15 mouse cellular contexts compared by ENCODE assay signal in genomic region chr7:126621452-126622359, GRCm38 (mm10). TPM values are rescaled to one million over a fixed set of nuclear protein-coding genes. Genes with fewer than 3 reads are reported as not detected.
A peak's percentile ranks its signal among the peaks of the same experiment; 100 is the strongest.
DNase-seq lines count a peak whose midpoint lies in the region; ATAC-seq and TF ChIP-seq lines count a peak whose summit lies in the region.
"Had no signal": no experiment of that assay in that cellular context is flagged by ENCODE, and none has a peak within 500 bp of the region (broad histone marks: within the 10 kb centered on the region; RNA-seq: fewer than 3 reads in every experiment).

No protein-coding gene starts in this region.

- peak; percentile 89 for TF ChIP-seq EP300 in MEL (IDR thresholded peaks at IDR 0.05; ENCODE audit: low read depth in 1 of 2, low read length in 2 of 2)
- TF ChIP-seq EP300 in lung, postnatal 0 days (IDR thresholded peaks at IDR 0.05), result no peak

- H3K27me3 ChIP-seq in MEL (ENCODE audit: control insufficient read depth in 1 of 2, insufficient read depth in 2 of 2, low read length in 2 of 2), result no peaks in the 10 kb centered on the region
- no peaks in the 10 kb centered on the region for H3K27me3 ChIP-seq in lung, postnatal 0 days (replicated peaks; ENCODE audit: insufficient read depth, low read length)
- H3K27me3 ChIP-seq in midbrain, embryonic 15.5 days (replicated peaks), result no peaks in the 10 kb centered on the region
- H3K27me3 ChIP-seq: hindbrain, embryonic 15.5 days had no signal

- H3K9me3 ChIP-seq in MEL (replicated peaks; ENCODE audit: insufficient read depth, low read length), result no peaks in the 10 kb centered on the region
- no peaks in the 10 kb centered on the region for H3K9me3 ChIP-seq in lung, postnatal 0 days (ENCODE audit: low read length)
- H3K9me3 ChIP-seq in midbrain, embryonic 15.5 days, result no peaks in the 10 kb centered on the region
- H3K9me3 ChIP-seq: forebrain, embryonic 10.5 days; hindbrain, embryonic 15.5 days had no signal

- no peak for TF ChIP-seq CTCF in MEL (IDR thresholded peaks at IDR 0.05 in 2 of 3, conservative IDR thresholded peaks at IDR 0.05 in 1 of 3; ENCODE audit: control insufficient read depth in 1 of 3, insufficient read depth in 1 of 3, low read depth in 2 of 3, low read length in 3 of 3, poor library complexity in 1 of 3, severe bottlenecking in 1 of 3)
- TF ChIP-seq CTCF in lung, postnatal 0 days (IDR thresholded peaks at IDR 0.05), result no peak

- peak overlapping the region; percentile 0 to 12; a peak in 2 of 4 replicates for H3K4me3 ChIP-seq in MEL (ENCODE audit: control insufficient read depth in 1 of 2, insufficient read depth in 1 of 2, low read depth in 2 of 2, low read length in 2 of 2)
- H3K4me3 ChIP-seq in lung, postnatal 0 days (ENCODE audit: low read depth, low read length), result no peak overlapping the region
- H3K4me3 ChIP-seq in midbrain, embryonic 15.5 days, result no peak overlapping the region
- H3K4me3 ChIP-seq: forebrain, embryonic 10.5 days; hindbrain, embryonic 15.5 days had no signal

- H3K36me3 ChIP-seq in MEL (ENCODE audit: control insufficient read depth in 1 of 2, insufficient read depth in 2 of 2, low read length in 2 of 2), result peaks cover 0 to 40% of the 10 kb centered on the region in 2 experiments; a peak in 2 of 4 replicates
- H3K36me3 ChIP-seq in lung, postnatal 0 days (ENCODE audit: insufficient read depth, low read length), result no peaks in the 10 kb centered on the region
- H3K36me3 ChIP-seq in midbrain, embryonic 15.5 days (replicated peaks), result no peaks in the 10 kb centered on the region
- H3K36me3 ChIP-seq: forebrain, embryonic 10.5 days; hindbrain, embryonic 15.5 days had no signal

- H3K4me1 ChIP-seq in MEL (ENCODE audit: control insufficient read depth in 1 of 2, insufficient read depth in 2 of 2, low read length in 2 of 2), result peaks cover 23 to 52% of the 10 kb centered on the region in 2 experiments
- peaks cover 7% of the 10 kb centered on the region for H3K4me1 ChIP-seq in lung, postnatal 0 days (ENCODE audit: insufficient read depth, low read depth, low read length)
- H3K4me1 ChIP-seq in midbrain, embryonic 15.5 days, result no peaks in the 10 kb centered on the region
- H3K4me1 ChIP-seq: hindbrain, embryonic 15.5 days had no signal

- peak overlapping the region; percentile 11 for H3K9ac ChIP-seq in MEL (ENCODE audit: control insufficient read depth, low read depth, low read length, poor library complexity, severe bottlenecking)
- no peak overlapping the region for H3K9ac ChIP-seq in lung, postnatal 0 days (replicated peaks; ENCODE audit: low read depth)
- H3K9ac ChIP-seq in midbrain, embryonic 15.5 days, result no peak overlapping the region
- H3K9ac ChIP-seq: hindbrain, embryonic 15.5 days had no signal

- no peaks in the 10 kb centered on the region for H3K79me2 ChIP-seq in MEL (ENCODE audit: control insufficient read depth, insufficient read depth, low read length, poor library complexity)

- TF ChIP-seq RAD21 in MEL (IDR thresholded peaks at IDR 0.05; ENCODE audit: low read depth, low read length), result no peak

- ATAC-seq in hematopoietic stem cell, adult 5-6 weeks (replicated peaks in 1 of 2; ENCODE audit: insufficient read depth in 1 of 2, low FRiP score in 2 of 2, low TSS enrichment in 1 of 2, low read depth in 1 of 2, poor library complexity in 2 of 2, severe bottlenecking in 2 of 2), result peak; percentile 54 to 60
- ATAC-seq in lung, postnatal 0 days, result peak; percentile 29
- no peak for ATAC-seq in midbrain, embryonic 15.5 days (replicated peaks)

- peak overlapping the region; percentile 53 for H3K27ac ChIP-seq in MEL (ENCODE audit: control insufficient read depth, low read depth, low read length)
- H3K27ac ChIP-seq in lung, postnatal 0 days (ENCODE audit: low read length), result peak overlapping the region; percentile 43; the same call in 1 of the 2 replicates
- no peak overlapping the region for H3K27ac ChIP-seq in midbrain, embryonic 15.5 days
- H3K27ac ChIP-seq: forebrain, embryonic 10.5 days; hindbrain, embryonic 15.5 days had no signal

- H3K4me2 ChIP-seq in lung, postnatal 0 days (replicated peaks; ENCODE audit: low read depth, low read length), result no peak overlapping the region
- H3K4me2 ChIP-seq in midbrain, embryonic 15.5 days, result no peak overlapping the region
- H3K4me2 ChIP-seq: hindbrain, embryonic 15.5 days had no signal

- DNase-seq in 3134 (ENCODE audit: extremely low read depth, insufficient read length, low spot score) (peak; percentile 23), MEL (ENCODE audit: low read depth, low spot score) (peak; percentile 86)
- DNase-seq in lung, postnatal 0 days (ENCODE audit: low spot score), result peak; percentile 72
- DNase-seq in spleen, postnatal 10 days (ENCODE audit: low spot score in 2 of 2), result no peak
- no peak for DNase-seq in frontal cortex, postnatal 10 days (ENCODE audit: low spot score in 2 of 2)
- DNase-seq: embryo, embryonic 11 days; retina, postnatal 1 day; thymus, postnatal 25 days had no signal

- no peak for TF ChIP-seq POLR2A in MEL (IDR thresholded peaks at IDR 0.05; ENCODE audit: control insufficient read depth in 1 of 2, insufficient read depth in 1 of 2, low read depth in 1 of 2, low read length in 2 of 2, poor library complexity in 1 of 2)

- 46% methylated on average over 9 of the region's 9 CpGs for WGBS in lung, postnatal 0 days
- 89% methylated on average over 9 of the region's 9 CpGs for WGBS in midbrain, embryonic 15.5 days

TF ChIP-seq in MEL, 35 proteins besides CTCF, POLR2A, EP300 and RAD21:
- TF ChIP-seq TAL1 (IDR thresholded peaks at IDR 0.05; ENCODE audit: low read length) (peak; percentile 93), USF1 (IDR thresholded peaks at IDR 0.05; ENCODE audit: low read depth, low read length) (peak; percentile 59; the same call in 1 of the 2 replicates), RCOR1 (IDR thresholded peaks at IDR 0.05; ENCODE audit: low read depth, low read length) (peak; percentile 82; the same call in 1 of the 2 replicates), GABPA (IDR thresholded peaks at IDR 0.05; ENCODE audit: low read depth, low read length) (no peak), BHLHE40 (IDR thresholded peaks at IDR 0.05; ENCODE audit: borderline replicate concordance, low read depth, low read length) (peak; percentile 53; the same call in 1 of the 2 replicates), TCF12 (IDR thresholded peaks at IDR 0.05; ENCODE audit: low read depth, low read length) (peak; percentile 90), JUND (IDR thresholded peaks at IDR 0.05; ENCODE audit: low read depth, low read length) (no peak), MYC (IDR thresholded peaks at IDR 0.05; ENCODE audit: low read depth, low read length) (0 out of 2 replicates have a peak, but pooled peaks have one; percentile 11), MXI1 (IDR thresholded peaks at IDR 0.05; ENCODE audit: low read depth, low read length) (peak; percentile 50), GATA1 (IDR thresholded peaks at IDR 0.05; ENCODE audit: low read depth, low read length) (peak; percentile 85), ETS1 (IDR thresholded peaks at IDR 0.05; ENCODE audit: low read depth, low read length) (peak; percentile 66), MYB (IDR thresholded peaks at IDR 0.05; ENCODE audit: low read depth, low read length) (no peak), CHD2 (IDR thresholded peaks at IDR 0.05; ENCODE audit: low read length) (no peak), TBP (IDR thresholded peaks at IDR 0.05; ENCODE audit: low read depth, low read length) (peak; percentile 85), CHD1 (IDR thresholded peaks at IDR 0.05; ENCODE audit: low read depth, low read length) (no peak), MAZ (IDR thresholded peaks at IDR 0.05; ENCODE audit: low read depth, low read length) (peak; percentile 84)

RNA-seq across cellular contexts. Expression of gene Nupr1, which starts 9.0 kb away (rescaled TPM):
- total RNA-seq in MEL (2012; rRNA removed), result 1.8 and 9.5 TPM in 2 replicates
- 10 to 100 TPM in 1 of 2 experiments, not detected in 1; 11.0 TPM for polyA plus RNA-seq in MEL (2012; ENCODE audit: insufficient read depth in 1 of 2, insufficient read length in 2 of 2, low read depth in 1 of 2, low replicate concordance in 2 of 2, missing spikeins in 1 of 2)
- total RNA-seq in hematopoietic stem cell, adult 5-6 weeks (2017), result 6.2 and 6.6 TPM in 2 replicates
- polyA plus RNA-seq in lung, postnatal 0 days (2015; fragmentation: Nextera tagmentation; extraction: Ambion mirVana), result 266 and 308 TPM in 2 replicates
- polyA plus RNA-seq in midbrain, embryonic 15.5 days (2015; fragmentation: Nextera tagmentation; extraction: Ambion mirVana), result 11.5 and 13.0 TPM in 2 replicates

RNA-seq across cellular contexts. Expression of gene Il27, which starts 27.0 kb away (rescaled TPM):
- total RNA-seq in MEL (2012; rRNA removed), result not detected in 2 replicates
- polyA plus RNA-seq in MEL (2012; ENCODE audit: insufficient read depth in 1 of 2, insufficient read length in 2 of 2, low read depth in 1 of 2, low replicate concordance in 2 of 2, missing spikeins in 1 of 2), result under 1 TPM in 1 of 2 experiments, not detected in 1; 0.07 TPM
- total RNA-seq in hematopoietic stem cell, adult 5-6 weeks (2017), result 3.2 and 3.6 TPM in 2 replicates
- polyA plus RNA-seq in lung, postnatal 0 days (2015; fragmentation: Nextera tagmentation; extraction: Ambion mirVana), result 0.31 TPM in 1 of 2 replicates, not detected in the other
- not detected in 2 replicates for polyA plus RNA-seq in midbrain, embryonic 15.5 days (2015; fragmentation: Nextera tagmentation; extraction: Ambion mirVana)
- total RNA-seq: heart, adult 18-20 months; left cerebral cortex, adult 8-10 months had no signal
- polyA plus RNA-seq: forebrain, embryonic 10.5 days; hindbrain, embryonic 15.5 days; neural tube, embryonic 11.5 days had no signal

RNA-seq across cellular contexts. Expression of gene Sgf29, which starts 27.4 kb away (rescaled TPM):
- 56.1 and 81.7 TPM in 2 replicates for total RNA-seq in MEL (2012; rRNA removed)
- polyA plus RNA-seq in MEL (2012; ENCODE audit: insufficient read depth in 1 of 2, insufficient read length in 2 of 2, low read depth in 1 of 2, low replicate concordance in 2 of 2, missing spikeins in 1 of 2), result 100 to 1,000 TPM in 1 of 2 experiments, not detected in 1; 117 TPM
- 33.2 and 46.9 TPM in 2 replicates for total RNA-seq in hematopoietic stem cell, adult 5-6 weeks (2017)
- 42.9 and 49.5 TPM in 2 replicates for polyA plus RNA-seq in lung, postnatal 0 days (2015; fragmentation: Nextera tagmentation; extraction: Ambion mirVana)
- 62.3 and 72.4 TPM in 2 replicates for polyA plus RNA-seq in midbrain, embryonic 15.5 days (2015; fragmentation: Nextera tagmentation; extraction: Ambion mirVana)

RNA-seq across cellular contexts. Expression of gene Cln3, which starts 36.1 kb away (rescaled TPM):
- total RNA-seq in MEL (2012; rRNA removed), result 16.2 and 20.5 TPM in 2 replicates
- polyA plus RNA-seq in MEL (2012; ENCODE audit: insufficient read depth in 1 of 2, insufficient read length in 2 of 2, low read depth in 1 of 2, low replicate concordance in 2 of 2, missing spikeins in 1 of 2), result 10 to 100 TPM in 1 of 2 experiments, not detected in 1; 61.9 TPM
- 26.1 and 57.4 TPM in 2 replicates for total RNA-seq in hematopoietic stem cell, adult 5-6 weeks (2017)
- polyA plus RNA-seq in lung, postnatal 0 days (2015; fragmentation: Nextera tagmentation; extraction: Ambion mirVana), result 33.0 and 38.3 TPM in 2 replicates
- polyA plus RNA-seq in midbrain, embryonic 15.5 days (2015; fragmentation: Nextera tagmentation; extraction: Ambion mirVana), result 34.1 and 35.6 TPM in 2 replicates

RNA-seq across cellular contexts. Expression of gene Apobr, which starts 37.0 kb away (rescaled TPM):
- total RNA-seq in MEL (2012; rRNA removed), result 0.23 and 0.56 TPM in 2 replicates
- polyA plus RNA-seq in MEL (2012; ENCODE audit: insufficient read depth in 1 of 2, insufficient read length in 2 of 2, low read depth in 1 of 2, low replicate concordance in 2 of 2, missing spikeins in 1 of 2), result 1 to 10 TPM in 1 of 2 experiments, not detected in 1; 5.4 TPM
- total RNA-seq in hematopoietic stem cell, adult 5-6 weeks (2017), result 24.8 and 26.0 TPM in 2 replicates
- polyA plus RNA-seq in lung, postnatal 0 days (2015; fragmentation: Nextera tagmentation; extraction: Ambion mirVana), result 3.9 and 4.1 TPM in 2 replicates
- 0.32 and 0.38 TPM in 2 replicates for polyA plus RNA-seq in midbrain, embryonic 15.5 days (2015; fragmentation: Nextera tagmentation; extraction: Ambion mirVana)

Comparison
In these comparisons a context has a peak if more than half of its experiments do, and no peak if none do; other contexts are left out.
1. DNase-seq: peak in 3134 (single experiment), MEL (single experiment) and lung, postnatal 0 days (single experiment); none in spleen, postnatal 10 days (0 of 2) and frontal cortex, postnatal 10 days (0 of 2).
2. H3K4me3 ChIP-seq: peak in MEL (2 of 2); none in lung, postnatal 0 days (single experiment) and midbrain, embryonic 15.5 days (single experiment).
3. RNA of gene Nupr1, which starts 9.0 kb away (polyA plus RNA-seq): 266 to 308 TPM in lung, postnatal 0 days; 11.5 to 13.0 TPM in midbrain, embryonic 15.5 days and 11.0 TPM in MEL; every median in the first group is over 10 times any median in the second.